Mouse (Mus musculus) stomach, embryonic 14.5 days (tissue): Measurements from ENCODE around the gene Olfr769. TPM values are rescaled to one million over a fixed set of nuclear protein-coding genes. Genes with fewer than 3 reads are reported as not detected.

Experiments used
- polyA plus RNA-seq: library from polyadenylated mRNA; unstranded; fragments of >200 nt; fragmentation: Nextera tagmentation; extraction: Ambion mirVana; gene quantifications from 2 replicates; pipeline ENCODE4 v1.2.1, GENCODE M21; 2014

The Olfr769 gene
- polyA plus RNA-seq, 1 experiment from 2014 or later: not detected

Other genes starting within 250 kb of the Olfr769 start
- 4.2 and 4.6 TPM in 2 replicates for gene Gdf11, start 226.1 kb downstream of the Olfr769 start, polyA plus RNA-seq
- 663 and 664 TPM in 2 replicates for gene Cd63, start 216.9 kb downstream of the Olfr769 start, polyA plus RNA-seq
- 14.9 and 17.1 TPM in 2 replicates for gene Rdh5, start 195.0 kb downstream of the Olfr769 start, polyA plus RNA-seq
- gene Bloc1s1, start 193.8 kb downstream of the Olfr769 start, polyA plus RNA-seq: 222 and 236 TPM in 2 replicates
- 2.6 and 4.4 TPM in 2 replicates for gene Itga7, start 184.0 kb downstream of the Olfr769 start, polyA plus RNA-seq
- gene Mettl7b, start 156.9 kb downstream of the Olfr769 start, polyA plus RNA-seq: 0.35 TPM in 1 of 2 replicates, not detected in the other
- not detected in 2 replicates for gene Olfr9, start 128.4 kb downstream of the Olfr769 start, polyA plus RNA-seq
- gene Olfr763, start 107.1 kb downstream of the Olfr769 start, polyA plus RNA-seq: not detected in 2 replicates
- gene Olfr764-ps1, start 78.0 kb downstream of the Olfr769 start, polyA plus RNA-seq: not detected in 2 replicates
- not detected in 2 replicates for gene Olfr765, start 67.9 kb downstream of the Olfr769 start, polyA plus RNA-seq
- not detected in 2 replicates for gene Olfr766-ps1, start 48.9 kb downstream of the Olfr769 start, polyA plus RNA-seq
- not detected in 2 replicates for gene Olfr767, start 35.0 kb downstream of the Olfr769 start, polyA plus RNA-seq
- not detected in 2 replicates for gene Olfr768, start 18.5 kb downstream of the Olfr769 start, polyA plus RNA-seq
- not detected in 2 replicates for gene Olfr770, start 21.1 kb upstream of the Olfr769 start, polyA plus RNA-seq
- not detected in 2 replicates for gene Olfr771, start 46.9 kb upstream of the Olfr769 start, polyA plus RNA-seq
- gene Olfr772, start 60.1 kb upstream of the Olfr769 start, polyA plus RNA-seq: not detected in 2 replicates
- gene Olfr773, start 69.6 kb upstream of the Olfr769 start, polyA plus RNA-seq: not detected in 2 replicates
- not detected in 2 replicates for gene Olfr774, start 118.3 kb upstream of the Olfr769 start, polyA plus RNA-seq
- gene Olfr775, start 130.6 kb upstream of the Olfr769 start, polyA plus RNA-seq: not detected in 2 replicates
- gene Olfr776, start 141.3 kb upstream of the Olfr769 start, polyA plus RNA-seq: not detected in 2 replicates
- gene Olfr777, start 153.6 kb upstream of the Olfr769 start, polyA plus RNA-seq: not detected in 2 replicates
- gene Olfr780, start 200.3 kb upstream of the Olfr769 start, polyA plus RNA-seq: not detected in 2 replicates
- gene Olfr781, start 211.0 kb upstream of the Olfr769 start, polyA plus RNA-seq: not detected in 2 replicates
- gene Olfr782, start 231.0 kb upstream of the Olfr769 start, polyA plus RNA-seq: not detected in 2 replicates